Mouse (Mus musculus): ENCODE measurements around the gene Hc.

The Hc gene

DNA sequence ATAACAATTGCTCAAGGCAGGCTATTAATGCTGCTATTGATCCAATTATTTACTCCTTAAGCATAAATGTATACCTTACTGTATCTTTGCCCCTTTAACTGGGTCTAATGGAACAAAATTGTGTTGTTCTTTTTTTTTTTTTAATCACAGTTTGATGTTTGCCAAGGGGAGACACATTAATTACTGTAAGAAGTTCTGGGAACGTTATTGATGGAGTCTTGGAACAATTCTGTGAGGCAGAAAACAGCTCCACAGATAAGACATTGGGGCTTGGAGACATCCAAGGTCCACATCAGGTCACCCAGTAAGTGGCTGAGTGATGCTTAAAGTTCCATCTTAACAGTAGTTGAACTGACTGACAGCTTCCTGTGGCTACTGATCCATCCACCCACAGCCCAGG lies 103.8 kb downstream of the Hc start:
- in situ Hi-C loops (cut with MboI, MseI), result loop anchor here (5.0 kb wide), 1 partner anchor 55 kb away; no protein-coding TSS in a partner anchor

DNA sequence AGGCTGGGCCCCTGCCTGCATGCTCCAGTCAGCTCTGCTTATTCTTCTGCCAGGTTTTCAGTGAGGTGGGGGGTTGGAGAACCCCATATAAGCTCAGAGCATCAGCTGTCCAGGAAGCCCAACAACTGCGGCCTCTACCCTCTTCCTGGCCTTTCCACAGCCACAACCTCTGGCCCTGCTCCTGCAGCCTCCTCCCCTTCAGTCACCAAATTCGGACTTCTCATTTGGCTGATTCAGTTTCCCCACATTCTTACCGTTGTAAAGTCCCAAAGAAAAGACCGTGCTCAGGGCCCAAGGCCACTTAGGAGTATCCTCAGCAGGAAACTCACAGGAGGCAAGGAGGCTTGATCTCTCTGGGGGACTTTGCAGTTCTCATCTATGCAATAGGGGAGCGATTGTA lies 104.3 kb downstream of the Hc start:
- in situ Hi-C loops (cut with MboI, MseI), result loop anchor here (5.0 kb wide), 1 partner anchor 55 kb away; no protein-coding TSS in a partner anchor

DNA sequence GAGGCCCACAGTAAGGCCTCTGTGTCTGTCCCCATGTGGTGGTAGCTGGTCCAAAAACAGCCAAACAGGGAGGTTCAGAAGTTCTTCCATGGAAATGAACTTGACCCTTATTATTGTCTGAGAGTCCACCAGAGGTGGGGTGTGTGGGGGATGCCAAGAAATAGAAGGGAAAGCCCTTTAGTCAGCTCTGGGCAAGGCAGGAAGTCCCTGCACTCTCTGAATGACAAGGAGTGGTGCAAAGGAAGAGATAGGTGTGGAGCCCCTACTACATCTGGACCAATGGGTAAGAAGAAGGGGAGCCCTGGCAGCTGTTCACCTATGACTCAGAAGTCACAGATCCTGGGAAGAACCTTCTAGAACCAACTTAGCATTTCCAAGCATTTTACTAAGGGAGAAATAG lies 106.9 kb downstream of the Hc start:
- in situ Hi-C loops (cut with MboI, MseI), result no loop called here

DNA sequence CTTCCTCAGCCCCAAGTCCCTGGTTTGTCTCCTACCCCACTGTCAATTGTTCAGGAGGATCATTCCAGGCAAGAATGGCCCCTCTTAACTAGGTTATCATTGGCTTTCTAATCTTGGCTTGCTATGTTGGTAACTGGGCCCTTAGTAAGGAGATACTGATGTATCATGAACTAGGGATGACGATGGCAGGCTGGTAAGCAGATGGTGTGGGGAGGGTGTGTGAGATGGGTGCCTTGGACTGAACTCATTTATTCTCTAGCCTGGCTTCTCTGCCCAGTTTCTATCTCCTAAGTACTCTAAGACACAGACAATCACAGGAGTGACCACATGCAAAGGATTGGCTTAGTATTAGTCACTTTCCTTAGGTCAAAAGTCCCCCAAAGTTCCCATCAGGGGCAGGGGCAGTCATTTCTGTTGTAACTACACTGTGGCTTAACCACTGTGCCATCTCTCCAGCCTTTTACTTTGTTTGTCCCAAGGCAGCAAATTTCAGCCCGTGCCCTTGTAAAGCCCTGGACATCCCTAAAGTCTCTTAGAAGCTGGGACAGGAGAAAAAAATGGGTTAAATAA lies 107.6 kb downstream of the Hc start:
- in situ Hi-C loops (cut with MboI, MseI), result no loop called here

DNA sequence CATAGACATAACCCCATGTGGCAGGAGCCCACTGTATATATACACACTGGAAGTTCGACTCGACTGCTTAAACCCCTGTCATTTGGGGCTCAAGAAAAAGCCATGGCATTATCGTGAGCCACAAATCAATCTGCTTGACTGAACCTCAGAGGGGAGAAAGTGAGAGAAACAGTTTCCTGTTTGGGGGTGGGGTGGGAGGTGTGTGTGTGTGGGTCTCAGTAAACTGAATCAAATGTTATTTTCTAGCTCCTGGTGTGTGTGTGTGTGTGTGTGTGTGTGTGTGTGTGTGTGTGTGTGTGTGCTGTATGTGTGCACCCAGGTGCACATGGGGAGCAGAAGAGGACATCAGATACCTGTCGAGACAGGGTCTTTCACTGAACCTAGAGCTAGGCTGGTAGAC lies 108.2 kb downstream of the Hc start:
- in situ Hi-C loops (cut with MboI, MseI), result no loop called here

DNA sequence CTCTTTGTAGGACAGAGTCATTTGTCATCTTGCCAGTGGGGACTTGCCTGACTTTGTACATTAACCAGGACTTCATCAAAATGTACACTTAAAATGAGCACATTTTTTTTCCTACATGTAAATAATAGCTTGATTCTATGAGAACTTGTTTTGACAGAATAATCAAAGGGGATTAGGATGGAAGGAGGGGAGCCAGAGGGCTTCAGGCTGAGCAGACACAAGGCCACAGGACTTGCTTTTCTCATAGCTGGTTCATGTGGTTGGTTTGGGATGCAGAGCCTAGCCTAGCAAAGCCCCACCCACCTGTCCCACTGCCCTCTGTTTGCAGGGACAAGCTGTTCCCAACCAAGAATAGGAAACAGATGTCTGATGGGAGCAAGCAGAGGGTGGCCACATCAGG lies 109.8 kb downstream of the Hc start:
- in situ Hi-C loops (cut with MboI, MseI), result no loop called here

DNA sequence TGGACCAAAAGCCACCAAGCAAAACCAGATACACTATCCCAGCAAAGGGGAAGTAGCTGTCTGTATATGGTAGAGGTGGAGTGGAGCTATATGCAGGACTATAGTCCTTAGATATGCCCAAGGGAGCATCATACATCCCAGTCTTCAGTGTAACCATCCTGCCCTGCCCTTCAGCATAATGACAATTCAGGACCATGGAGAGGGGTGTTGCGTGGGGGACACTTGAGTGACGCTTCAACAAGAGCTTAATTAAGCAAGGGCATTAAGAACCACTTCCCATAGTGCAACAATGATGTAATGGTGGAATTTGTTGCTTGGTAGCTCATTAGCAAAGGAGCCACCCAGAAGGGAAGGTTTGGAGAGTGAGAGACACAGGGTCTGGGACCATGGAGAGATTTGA lies 112.6 kb downstream of the Hc start:
- in situ Hi-C loops (cut with MboI, MseI), result no loop called here

DNA sequence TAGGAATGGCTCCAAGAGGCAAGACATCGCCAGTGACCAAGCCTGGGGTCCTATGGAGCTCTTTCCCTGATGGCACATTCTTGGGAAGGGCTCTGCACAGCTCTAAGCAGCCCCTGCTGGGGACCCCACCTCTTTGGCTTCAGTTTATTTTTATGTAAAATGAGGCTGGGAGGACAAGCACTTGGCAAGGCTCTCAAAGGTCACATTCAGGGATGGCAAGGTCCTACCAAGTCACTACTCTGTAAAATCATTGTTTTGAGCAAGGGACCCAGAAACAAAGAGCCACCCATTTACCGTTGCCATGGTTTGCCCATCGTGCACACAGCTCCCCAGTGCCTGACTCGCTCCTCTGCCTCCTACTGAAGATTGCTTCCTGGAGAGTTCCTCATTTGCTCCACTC lies 115.2 kb downstream of the Hc start:
- in situ Hi-C loops (cut with MboI, MseI), result no loop called here

DNA sequence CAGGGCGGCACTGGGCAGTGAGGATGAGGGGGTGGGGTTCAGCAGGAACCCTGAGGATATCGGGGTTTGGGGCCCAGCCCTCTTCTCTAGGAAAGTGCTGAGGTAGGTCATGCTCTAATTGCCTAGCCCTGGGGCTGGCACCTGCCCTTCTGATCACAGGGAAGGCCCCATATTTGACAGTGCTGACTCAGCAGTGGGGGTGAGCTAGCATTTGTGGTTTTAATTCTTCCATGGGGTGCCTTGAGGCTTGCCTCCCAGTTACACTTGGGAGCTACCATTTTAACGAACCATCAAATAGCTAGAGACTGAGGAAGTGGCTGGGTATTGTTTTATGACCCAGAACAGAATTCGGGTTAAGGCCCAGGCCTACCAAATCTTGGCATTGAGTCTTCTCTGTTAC lies 115.7 kb downstream of the Hc start:
- in situ Hi-C loops (cut with MboI, MseI), result no loop called here

DNA sequence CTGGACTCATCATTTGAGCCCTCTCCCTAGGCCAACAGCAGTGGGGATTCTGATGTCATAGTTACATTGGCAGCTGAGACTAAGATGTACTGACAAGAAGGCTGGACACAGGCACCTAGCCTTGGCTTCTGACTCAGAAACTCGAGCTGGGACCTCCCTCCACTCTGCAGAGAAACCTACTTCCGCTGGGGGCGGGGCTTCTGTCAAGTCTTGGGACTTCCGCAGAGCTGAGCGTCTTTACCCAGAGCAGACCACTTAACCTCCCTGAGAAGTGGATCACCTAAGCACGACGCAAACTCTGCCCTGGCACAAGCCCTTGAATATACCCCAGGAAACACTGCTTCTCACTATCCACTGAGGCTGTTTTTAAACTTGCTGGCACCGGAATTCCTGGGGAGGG lies 116.5 kb downstream of the Hc start:
- in situ Hi-C loops (cut with MboI, MseI), result no loop called here

DNA sequence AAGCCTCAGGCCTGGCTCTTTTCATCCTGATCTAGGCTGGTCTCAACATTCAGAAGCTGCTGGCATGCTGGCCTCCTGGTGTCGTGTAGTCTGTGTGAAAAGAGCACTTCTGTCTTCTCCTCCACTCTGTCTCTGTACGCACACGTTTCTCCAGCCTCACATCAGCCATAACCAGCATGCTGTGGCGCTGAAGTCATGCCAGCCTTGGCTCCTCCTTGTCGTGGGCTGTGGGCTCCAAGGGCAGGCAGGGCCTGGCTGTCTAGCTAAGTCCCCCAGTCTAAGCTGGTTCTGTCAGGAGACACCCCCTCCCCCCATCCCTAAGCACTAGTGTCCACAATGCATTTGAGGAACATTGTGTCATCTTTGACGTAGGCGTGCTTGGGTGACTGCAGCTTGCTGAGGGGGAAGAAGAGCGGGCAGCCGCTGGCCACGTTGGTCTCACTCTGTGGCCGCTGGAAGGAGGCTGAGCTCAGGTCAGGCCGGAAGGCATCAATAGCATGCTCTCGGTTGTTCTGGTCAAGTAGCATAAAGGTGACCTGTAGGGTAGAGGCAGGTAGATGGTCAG lies 117.6 kb downstream of the Hc start:
- in situ Hi-C loops (cut with MboI, MseI), result no loop called here

DNA sequence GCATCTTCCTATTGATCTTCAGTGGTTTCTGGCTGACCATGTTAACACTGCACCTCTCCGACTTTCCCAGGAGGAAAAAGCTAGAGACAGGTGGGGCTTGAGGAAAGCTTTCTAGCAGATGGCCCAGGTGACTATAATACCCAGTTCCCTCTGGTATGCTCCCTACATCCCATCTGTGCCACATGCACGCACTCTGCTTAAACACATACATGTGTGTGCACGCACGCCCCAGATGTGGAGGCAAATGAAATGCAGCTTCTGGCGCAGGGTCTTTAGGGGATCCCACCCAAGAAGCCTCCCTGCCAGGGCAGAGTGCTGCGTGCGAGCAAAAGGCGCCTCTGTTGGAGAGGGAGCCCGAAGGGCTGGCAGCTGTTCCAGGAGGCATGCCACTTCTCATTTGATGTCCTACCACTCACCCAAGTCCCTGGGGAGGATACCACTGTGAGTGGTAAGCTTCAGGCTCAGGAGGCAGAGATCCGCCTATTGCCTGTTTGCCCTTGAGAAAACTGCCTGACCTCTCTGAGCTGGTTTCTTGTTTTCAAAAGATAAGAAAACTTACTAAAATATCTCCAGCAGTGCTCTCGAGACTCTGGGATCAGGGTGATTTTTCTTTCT lies 120.1 kb downstream of the Hc start:
- in situ Hi-C loops (cut with MboI, MseI), result no loop called here

DNA sequence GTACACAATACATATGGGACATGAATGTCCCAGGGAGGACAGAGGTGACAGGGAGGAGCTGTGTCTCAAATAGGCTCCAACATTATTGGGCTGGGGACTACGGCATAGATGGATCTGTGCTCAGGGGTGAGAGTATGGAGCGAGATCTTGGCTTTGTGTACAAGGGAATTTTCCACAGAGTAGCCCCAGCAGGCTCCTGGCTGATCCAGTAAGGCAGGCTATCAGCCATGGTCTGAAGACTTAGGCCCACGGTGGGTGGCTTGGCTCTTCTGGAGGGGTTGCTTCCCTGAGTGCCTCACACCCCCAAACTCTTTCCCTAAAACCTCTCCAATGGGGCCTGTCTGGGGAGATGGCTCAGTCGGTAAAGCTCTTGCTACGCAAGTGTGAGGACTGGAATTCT lies 121.0 kb downstream of the Hc start:
- in situ Hi-C loops (cut with MboI, MseI), result no loop called here

DNA sequence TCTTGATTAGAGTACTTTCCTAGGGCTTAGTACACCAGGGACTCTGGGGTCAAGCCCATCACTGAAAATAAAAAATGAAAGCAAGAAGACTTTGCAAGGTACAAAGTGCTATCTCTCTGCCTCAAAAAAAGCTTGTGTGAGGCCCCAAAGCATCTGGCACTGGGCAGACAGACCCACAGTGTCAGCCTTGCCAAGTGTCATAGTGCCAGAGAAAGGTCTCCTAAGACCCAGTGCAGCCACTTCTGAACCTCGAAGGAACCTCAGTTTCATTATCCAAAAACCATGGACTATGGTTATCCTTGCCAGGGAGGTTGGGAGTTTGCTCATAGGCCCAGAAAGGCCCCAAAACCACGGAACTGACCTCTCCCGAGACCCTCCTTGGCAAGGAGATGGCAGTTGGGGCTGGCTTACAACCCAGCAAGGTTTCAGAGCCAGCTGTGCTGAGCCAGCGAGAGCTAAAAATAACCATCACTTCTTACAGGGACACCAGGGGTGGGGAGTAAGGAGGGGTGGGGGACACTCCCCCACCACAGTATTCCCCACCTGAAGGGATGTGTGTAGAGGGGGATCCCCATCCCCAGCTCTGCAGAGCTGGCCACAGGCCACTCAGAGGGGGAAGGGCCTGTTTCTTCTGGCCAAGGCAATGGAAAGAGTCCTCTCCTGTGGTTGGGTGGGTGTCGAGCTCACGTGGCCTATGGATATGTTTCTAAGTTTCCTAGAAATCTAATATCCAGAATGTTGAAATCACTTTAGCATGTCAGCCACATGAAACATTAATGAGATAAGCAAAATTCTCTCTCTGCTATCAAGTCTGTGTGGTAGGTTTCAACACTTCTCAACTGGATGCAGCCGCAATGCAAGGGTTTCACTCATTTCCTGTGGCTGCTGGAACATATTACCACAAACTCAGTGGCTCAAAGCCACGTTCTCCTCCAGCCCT lies 122.7 kb downstream of the Hc start:
- in situ Hi-C loops (cut with MboI, MseI), result no loop called here

DNA sequence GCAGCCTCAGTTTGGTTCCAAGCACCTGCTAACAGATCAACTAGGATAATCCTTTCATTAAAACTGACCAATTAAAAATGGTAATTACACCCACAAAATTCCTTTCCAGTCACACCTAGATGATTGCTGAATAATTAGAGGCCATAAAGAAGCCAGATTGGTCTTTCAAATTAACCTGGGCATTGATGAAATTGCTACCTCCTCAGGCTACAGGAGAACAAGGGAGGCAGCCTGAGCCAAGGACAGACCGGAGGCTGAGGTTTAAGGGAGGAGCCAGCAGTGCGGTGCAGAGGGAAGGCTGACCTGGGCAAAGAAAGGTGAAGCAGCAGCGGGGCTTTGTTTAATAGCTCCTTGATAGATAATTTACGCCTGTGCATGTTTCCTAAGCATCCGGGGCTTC lies 123.8 kb downstream of the Hc start:
- in situ Hi-C loops (cut with MboI, MseI), result no loop called here
